Mouse (Mus musculus): Measurements from ENCODE around the gene Celsr1.

DNA sequence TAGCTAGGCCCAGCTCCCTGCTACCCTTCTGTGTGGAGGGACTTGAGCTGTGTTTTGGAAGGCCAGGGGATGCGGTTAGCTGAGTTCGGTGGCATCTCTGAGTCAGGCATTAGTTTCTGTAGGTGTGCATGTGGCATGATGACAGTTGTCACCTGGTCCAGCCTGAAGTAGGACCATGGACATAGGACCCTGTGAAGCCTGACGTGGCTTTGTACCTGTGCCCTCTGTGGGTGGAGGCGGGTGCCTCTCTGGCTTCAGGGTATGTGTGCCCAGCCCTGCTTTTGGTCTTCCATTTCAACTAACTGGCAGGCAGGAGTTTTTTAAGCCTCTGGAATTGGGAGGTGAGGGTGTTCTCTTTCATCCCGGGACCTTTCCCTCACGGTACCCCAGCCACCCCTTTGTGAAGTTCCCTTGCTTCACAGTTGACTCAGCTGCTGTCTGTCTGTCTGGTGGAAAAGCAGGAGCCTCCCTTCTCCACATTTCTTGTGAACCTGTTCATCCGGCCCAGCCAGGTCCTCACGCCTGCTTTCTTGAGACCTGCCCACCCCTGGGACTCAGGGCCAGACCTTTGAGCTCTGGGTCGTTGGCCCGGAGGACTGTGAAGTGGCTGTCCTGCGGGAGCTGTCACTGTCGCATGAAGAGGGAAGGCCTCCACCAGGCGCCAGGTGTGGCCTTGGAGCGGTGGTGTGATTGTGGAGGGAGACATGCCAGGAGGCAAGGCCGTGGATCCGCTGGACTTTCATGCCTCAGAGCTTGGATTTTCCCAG, 40.8 kb upstream of the Celsr1 start:
- TF ChIP-seq E2F4 (IDR thresholded peaks at IDR 0.05; ENCODE audit: insufficient read depth) (no peak), MAX (IDR thresholded peaks at IDR 0.05; ENCODE audit: low read depth) (no peak)

All from myocyte (in vitro differentiated cells).